8 mouse cellular contexts compared by ENCODE assay signal in the genomic region with DNA sequence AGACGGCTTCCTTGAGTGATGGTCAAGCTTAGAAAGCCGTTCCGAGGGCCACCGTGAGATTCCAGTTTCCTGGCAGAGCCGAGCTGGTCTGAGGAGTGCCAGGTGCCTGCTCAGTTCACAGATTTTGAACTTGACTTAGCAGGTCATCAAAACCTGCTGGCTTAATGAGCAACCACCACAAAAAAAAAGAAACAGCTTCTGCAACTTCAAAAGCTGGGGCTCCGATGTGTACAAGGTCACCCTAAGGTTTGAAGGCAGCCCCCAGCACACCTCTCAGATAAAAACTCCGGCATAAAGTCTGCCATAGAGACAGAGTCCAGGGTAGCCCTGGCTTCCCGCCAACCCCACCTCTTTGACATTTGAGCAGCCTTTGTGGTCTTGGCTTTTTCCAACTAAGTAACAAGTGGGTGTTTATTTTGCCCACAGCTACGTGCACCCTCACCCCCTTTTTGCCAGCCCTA. TPM values are rescaled to one million over a fixed set of nuclear protein-coding genes. Genes with fewer than 3 reads are reported as not detected.
DNase-seq lines count a peak whose midpoint lies in the region; ATAC-seq and TF ChIP-seq lines count a peak whose summit lies in the region.

A gene (minus strand): TSS at position 97 of the 461 bp plus-strand sequence.

- H3K9me3 ChIP-seq in kidney, embryonic 16.5 days (ENCODE audit: low read length): 0 out of 2 replicates have a peak, but pooled peaks cover 3% of the 10 kb centered on the region

- peak; percentile 27 for DNase-seq in gastrocnemius, adult 2 months
- DNase-seq in gastrocnemius, adult 18-20 months (ENCODE audit: low spot score): no peak
- peak; percentile 54 to 65 for DNase-seq in cerebellum, postnatal 25 days
- DNase-seq in lung, postnatal 10 days: peak; percentile 28
- DNase-seq in MN1 (ENCODE audit: low spot score): no peak
- DNase-seq in left cerebral cortex, adult 2 months (ENCODE audit: extremely low spot score in 1 of 2, low spot score in 2 of 2): no peak

- peak within 1 kb of the TSS; percentile 50 for H3K4me2 ChIP-seq in kidney, embryonic 16.5 days (replicated peaks; ENCODE audit: low read depth, low read length)

- no peak within 1 kb of the TSS for H3K27ac ChIP-seq in gastrocnemius, adult 2 months
- peak within 1 kb of the TSS; percentile 44 for H3K27ac ChIP-seq in kidney, embryonic 16.5 days (ENCODE audit: low read length)
- H3K27ac ChIP-seq in left cerebral cortex, adult 2 months: no peak within 1 kb of the TSS

- H3K36me3 ChIP-seq in kidney, embryonic 16.5 days (ENCODE audit: insufficient read depth, low read length): no peaks in the 10 kb centered on the region

- peak within 1 kb of the TSS; percentile 52 for H3K4me3 ChIP-seq in gastrocnemius, adult 2 months
- H3K4me3 ChIP-seq in kidney, embryonic 16.5 days (ENCODE audit: low read length): peak within 1 kb of the TSS; percentile 21
- no peak within 1 kb of the TSS for H3K4me3 ChIP-seq in left cerebral cortex, adult 2 months

- WGBS in kidney, embryonic 16.5 days: 9% methylated on average over 9 of the region's 9 CpGs

- no peaks in the 10 kb centered on the region for H3K27me3 ChIP-seq in kidney, embryonic 16.5 days (ENCODE audit: insufficient read depth, low read length)

- TF ChIP-seq CTCF in gastrocnemius, adult 2 months (IDR thresholded peaks at IDR 0.05): no peak
- no peak for TF ChIP-seq CTCF in left cerebral cortex, adult 2 months (IDR thresholded peaks at IDR 0.05)

- intact Hi-C loops in gastrocnemius, adult 2 months (cut with DNase I): no loop called here
- intact Hi-C loops in left cerebral cortex, adult 2 months (cut with DNase I): no loop called here

- H3K4me1 ChIP-seq in kidney, embryonic 16.5 days (ENCODE audit: insufficient read depth, low read length): peaks cover 30% of the 10 kb centered on the region

- peak within 1 kb of the TSS; percentile 45; the same call in 1 of the 2 replicates for H3K9ac ChIP-seq in kidney, embryonic 16.5 days (replicated peaks; ENCODE audit: low read length)

- ATAC-seq in CD4-positive, CD25-positive, alpha-beta regulatory T cell, adult 4 months: peak; percentile 48
- no peak for ATAC-seq in kidney, embryonic 16.5 days (ENCODE audit: low FRiP score, low TSS enrichment)

RNA-seq across cellular contexts. Expression of the gene that starts here (rescaled TPM):
- total RNA-seq in gastrocnemius, adult 2 months (2021): under 1 TPM in 1 of 2 experiments, not detected in 1; 0.28 TPM
- total RNA-seq in gastrocnemius, adult 18-20 months (2021): not detected
- polyA plus RNA-seq in CD4-positive, CD25-positive, alpha-beta regulatory T cell, adult 4 months (2017; shearing (Covaris generic)): 10 to 100 TPM in 1 of 2 experiments, 1 to 10 TPM in 1; 9.2 to 13.9 TPM
- 1.7 and 2.2 TPM in 2 replicates for polyA plus RNA-seq in kidney, embryonic 16.5 days (2015; fragmentation: Nextera tagmentation; extraction: Ambion mirVana)
- total RNA-seq in left cerebral cortex, adult 2 months (2021): under 1 TPM; 0.27 to 0.42 TPM

Comparison
In these comparisons a context has a peak if more than half of its experiments do, and no peak if none do; other contexts are left out.
1. Peak in DNase-seq and H3K4me3 ChIP-seq in gastrocnemius, adult 2 months; RNA of the gene not detected or under 1 TPM.
2. DNase-seq: peak in cerebellum, postnatal 25 days (2 of 2) and lung, postnatal 10 days (single experiment); none in gastrocnemius, adult 18-20 months (single experiment), MN1 (single experiment) and left cerebral cortex, adult 2 months (0 of 2).